Mouse (Mus musculus) retina, embryonic 14.5 days (tissue): ENCODE measurements around the gene Hs3st3a1.
A peak's percentile ranks its signal among the peaks of the same experiment; 100 is the strongest.

Experiments used
- DNase-seq: peaks from one replicate; pipeline ENCODE4 v3.0.0-alpha.2; 2015; ENCODE audit warnings: low spot score

Gene Hs3st3a1

GRCm38 (mm10) chr11:64434611-64435545 lies at the start of gene Hs3st3a1:
Gene Hs3st3a1 (plus strand): TSS chr11:64435332.
- DNase-seq = peak; percentile 71

- DNase-seq = no peak
These were observed 48.8 kb upstream of the Hs3st3a1 start for GRCm38 (mm10) chr11:64386333-64386732.

DNA sequence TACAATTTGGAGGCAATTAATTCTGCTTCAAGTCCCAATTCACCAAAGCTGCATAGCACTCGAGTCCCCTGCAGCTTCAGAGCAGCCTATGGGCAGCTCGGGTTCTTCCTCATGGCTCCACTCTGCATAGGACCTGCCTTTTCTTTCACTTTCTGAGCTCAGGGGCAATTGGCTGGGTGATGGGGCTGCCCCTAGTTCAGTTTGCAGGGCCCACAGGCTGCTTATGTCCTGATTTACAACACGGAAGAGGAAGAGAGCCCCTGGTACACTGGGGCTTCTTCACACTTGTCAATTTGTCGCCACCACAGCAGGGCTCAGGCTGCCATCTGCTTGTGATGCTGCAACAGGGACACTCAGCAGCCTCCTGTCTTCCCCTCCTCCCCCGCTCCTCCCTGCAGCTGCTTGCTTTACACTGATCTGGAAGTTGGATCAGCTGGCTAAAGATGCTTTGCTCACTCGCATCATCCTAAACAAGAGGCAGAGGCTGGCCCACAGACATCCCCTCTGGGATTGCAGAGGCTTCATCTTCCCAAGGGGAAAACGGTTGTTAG lies 38.7 kb upstream of the Hs3st3a1 start:
- DNase-seq = peak; percentile 72

DNA sequence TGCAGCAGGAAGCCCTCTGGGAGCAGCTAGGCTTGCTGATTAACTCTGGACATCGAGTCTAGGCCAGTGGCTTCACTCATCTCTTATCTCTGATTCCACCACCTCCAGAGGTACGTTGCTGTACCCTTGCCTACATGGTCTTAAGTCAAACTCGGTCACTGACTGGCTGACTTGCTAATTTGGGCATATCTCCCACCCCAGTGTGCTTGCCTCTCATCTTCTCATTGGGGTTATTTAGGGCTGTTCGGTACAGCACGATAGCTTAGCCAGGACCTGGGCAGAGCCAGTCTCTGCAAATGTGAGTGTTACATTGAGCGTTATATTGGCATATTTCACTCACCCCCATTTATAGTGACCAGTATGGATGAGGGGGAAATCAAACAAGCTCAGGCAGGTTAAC lies 38.2 kb upstream of the Hs3st3a1 start:
- no peak for DNase-seq

- no peak for DNase-seq
These were observed 37.5 kb upstream of the Hs3st3a1 start for GRCm38 (mm10) chr11:64397612-64398011.

DNA sequence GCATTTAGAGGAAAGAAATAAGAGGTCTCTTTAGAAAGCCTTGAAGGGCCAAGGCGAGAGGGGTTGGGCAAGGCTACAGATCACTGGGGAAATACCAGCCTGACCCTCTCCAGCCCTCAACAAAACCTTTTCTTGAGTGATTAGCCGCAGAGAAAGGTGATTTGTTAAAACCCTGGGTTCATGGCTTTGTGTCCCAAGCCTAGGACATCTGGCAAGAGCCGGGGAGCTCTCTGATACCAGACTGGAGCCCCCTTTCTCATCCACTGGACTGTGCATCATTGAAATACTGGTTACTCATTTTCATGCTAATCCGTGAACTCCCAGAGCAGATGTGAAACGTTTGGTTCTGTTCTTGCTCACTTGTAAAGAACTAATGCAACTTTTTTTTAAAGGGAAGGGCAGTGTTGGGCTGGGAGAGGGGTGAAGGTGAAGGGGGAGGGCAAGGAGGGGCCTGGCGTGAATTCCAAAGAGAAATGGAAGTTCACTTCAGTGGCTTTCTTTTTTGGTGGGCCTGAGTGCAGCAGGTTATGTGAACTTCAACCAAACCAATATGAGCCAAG lies 34.5 kb upstream of the Hs3st3a1 start:
- DNase-seq = peak; percentile 34

- no peak for DNase-seq
These were observed 16.2 kb upstream of the Hs3st3a1 start for GRCm38 (mm10) chr11:64418969-64419368.

- peak; percentile 59 for DNase-seq
These were observed 647 bp downstream of the Hs3st3a1 start for GRCm38 (mm10) chr11:64435546-64436411.

- no peak for DNase-seq
These were observed 1.2 kb downstream of the Hs3st3a1 start, which contains the start of gene F930015N05Rik for GRCm38 (mm10) chr11:64436412-64436727. Gene F930015N05Rik (minus strand): TSS chr11:64436653.

DNA sequence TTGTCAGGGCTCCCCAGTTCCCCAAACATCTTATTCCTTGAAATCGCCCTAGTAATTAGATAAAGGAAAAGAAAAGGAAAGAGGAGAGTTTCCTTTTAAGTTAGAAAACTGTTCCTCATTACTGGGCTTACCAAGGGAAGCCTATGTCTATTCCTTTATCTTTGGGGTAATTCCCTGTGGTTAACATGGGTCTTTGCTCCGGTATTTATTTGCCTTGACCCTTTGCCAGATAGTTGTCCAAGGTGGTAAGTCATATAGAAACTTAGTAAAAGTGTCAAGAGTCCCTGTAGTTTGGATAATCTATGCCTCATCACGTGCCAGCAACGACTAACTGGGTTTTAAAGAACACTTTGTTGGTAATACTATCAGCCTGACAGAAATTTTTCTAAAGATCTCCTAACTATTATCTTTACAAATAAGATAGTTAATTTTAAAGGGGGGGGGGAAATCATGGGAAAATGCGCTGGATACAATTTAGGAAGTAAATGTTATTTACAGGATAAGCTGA lies 1.7 kb downstream of the Hs3st3a1 start:
- DNase-seq = no peak

- DNase-seq = no peak
These were observed 2.6 kb downstream of the Hs3st3a1 start for GRCm38 (mm10) chr11:64437721-64438120.

GRCm38 (mm10) chr11:64438909-64439308 lies 3.8 kb downstream of the Hs3st3a1 start:
- peak; percentile 42 for DNase-seq

GRCm38 (mm10) chr11:64442119-64442518 lies 7.0 kb downstream of the Hs3st3a1 start:
- DNase-seq = peak; percentile 91

DNA sequence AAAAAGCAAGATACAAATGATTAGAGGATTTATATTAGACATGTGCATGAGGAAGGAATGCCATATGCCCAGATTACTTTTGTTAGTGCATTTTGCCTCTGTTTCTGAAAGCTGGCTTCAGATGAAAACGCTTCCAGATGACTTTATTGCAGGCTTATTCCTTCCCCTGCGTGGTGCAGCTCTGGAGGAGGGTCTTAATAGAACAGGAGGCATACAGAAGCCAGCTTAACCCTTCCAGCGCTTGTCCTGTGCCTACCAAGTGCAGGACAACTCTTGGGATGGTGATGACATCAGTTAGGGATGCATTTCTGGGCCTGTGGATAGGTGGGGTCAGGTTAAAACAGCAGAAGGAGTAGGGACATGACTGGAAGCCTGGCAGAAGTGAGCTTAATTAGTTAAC lies 7.6 kb downstream of the Hs3st3a1 start:
- DNase-seq = no peak

DNA sequence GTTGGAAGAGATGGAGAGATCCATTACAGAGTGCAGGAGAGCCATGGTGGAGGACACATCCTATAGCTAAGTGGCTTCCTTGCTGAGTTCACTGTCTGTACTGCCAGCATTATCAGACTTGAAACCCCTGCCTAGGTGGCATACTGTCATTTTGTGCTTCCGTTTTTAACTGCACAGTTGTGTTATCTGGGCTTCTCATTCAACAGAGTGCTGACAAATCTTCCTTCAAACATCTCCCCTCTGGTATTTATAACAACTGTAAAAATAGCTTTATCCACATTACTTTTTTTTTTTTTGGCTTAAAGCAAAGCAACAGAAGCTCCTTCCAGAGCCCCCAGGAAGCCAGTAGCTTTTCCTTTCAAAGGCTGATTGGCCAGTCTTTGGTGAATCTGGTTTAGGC lies 10.1 kb downstream of the Hs3st3a1 start:
- DNase-seq = no peak

DNA sequence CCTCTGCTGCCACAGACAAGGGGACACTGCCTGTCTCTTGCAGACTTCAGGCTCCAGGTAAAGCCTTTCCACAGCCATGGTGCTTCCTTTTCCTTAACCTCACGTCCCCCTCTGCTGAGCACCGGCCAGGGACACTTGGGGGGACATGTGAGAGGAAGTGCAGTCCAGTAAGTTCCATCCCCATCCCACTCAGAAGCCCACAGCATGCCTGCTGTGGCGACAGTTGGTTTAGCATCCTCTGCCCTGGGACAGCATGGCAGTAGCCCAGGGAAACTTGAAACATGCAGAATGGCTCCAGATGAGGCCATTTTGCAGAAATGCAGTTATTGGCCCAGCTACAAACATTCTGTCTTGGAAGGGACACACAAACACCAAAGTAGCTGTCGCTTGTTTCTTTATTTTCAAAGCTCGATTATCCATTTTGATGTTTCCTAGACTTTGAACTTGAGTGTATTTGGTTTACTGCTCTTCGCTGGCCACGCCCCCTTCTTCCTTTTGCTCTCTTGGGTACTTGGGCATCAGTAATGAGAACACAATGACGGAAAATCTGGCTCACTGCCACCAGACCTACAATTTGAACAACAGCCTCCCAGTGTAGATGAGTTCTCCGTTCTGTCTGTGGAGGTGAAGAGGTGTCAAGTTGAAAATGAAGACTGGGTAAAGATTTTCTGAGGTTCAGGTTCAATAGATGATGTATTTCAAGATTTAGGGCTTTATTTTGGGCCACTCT lies 13.6 kb downstream of the Hs3st3a1 start:
- DNase-seq = no peak

DNA sequence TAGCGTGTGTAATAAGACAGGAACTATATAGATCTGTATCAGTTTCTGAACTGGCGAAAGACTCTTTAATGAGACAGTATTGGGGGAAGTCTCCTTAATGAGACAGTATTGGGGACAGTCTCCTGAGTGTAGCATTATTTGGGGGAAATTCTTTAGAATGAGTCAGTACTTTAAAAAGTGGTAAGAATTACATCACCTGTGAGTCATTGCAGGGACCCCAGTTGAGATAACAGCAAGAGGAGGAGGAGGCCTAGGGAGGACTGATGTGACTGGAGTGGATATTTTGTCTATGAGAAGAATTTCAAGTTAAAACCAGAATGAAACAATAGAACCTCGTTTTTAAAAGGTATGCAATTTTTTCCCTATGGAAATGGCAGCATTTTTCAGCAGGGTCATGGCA lies 26.6 kb downstream of the Hs3st3a1 start:
- DNase-seq = no peak

GRCm38 (mm10) chr11:64468737-64469136 lies 33.6 kb downstream of the Hs3st3a1 start:
- DNase-seq = no peak

DNA sequence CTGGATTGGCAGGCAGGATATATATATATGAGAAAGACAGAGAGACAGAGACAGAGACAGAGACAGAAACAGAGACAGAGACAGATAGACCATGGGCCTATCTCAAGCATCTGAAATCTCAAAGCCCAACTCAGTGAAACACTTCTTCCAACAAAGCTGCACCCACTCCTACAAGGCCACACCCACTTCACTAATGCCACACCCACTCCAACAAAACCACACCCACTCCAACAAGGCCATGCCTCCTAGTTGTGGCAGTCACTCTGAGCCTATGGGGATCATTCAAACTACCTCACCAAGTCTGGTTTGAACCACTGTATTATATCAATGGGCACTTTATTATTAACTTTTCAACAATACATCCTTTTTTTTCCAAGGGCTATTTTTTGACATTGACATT lies 35.6 kb downstream of the Hs3st3a1 start:
- no peak for DNase-seq

DNA sequence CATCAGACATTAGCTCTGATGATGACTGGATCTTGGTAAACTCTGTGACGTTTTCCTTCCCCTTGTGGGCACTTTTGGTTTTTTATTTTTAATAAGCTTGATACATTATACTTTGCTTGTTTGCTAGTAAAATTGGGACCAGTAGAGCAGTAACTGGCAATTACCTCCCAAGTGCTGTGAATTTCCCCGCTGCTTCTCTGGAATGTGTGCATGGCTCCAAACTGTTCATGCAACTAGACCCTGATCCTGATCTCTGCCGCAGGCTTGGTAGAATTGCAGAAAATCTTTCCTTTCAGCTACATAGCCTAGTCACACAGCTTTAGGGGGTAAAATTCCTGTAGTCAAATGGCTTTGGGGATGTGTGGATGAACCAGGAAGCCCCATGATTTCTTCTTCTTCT lies 38.5 kb downstream of the Hs3st3a1 start:
- no peak for DNase-seq

- DNase-seq = no peak
These were observed 46.3 kb downstream of the Hs3st3a1 start for GRCm38 (mm10) chr11:64481445-64481844.
